Mouse (Mus musculus) c-Kit-negative CD71-positive TER-119-positive erythroid progenitor cells, embryonic 14.5 days (primary cell): ENCODE data around the gene Depdc5.
A peak's percentile ranks its signal among the peaks of the same experiment; 100 is the strongest.
"Not testable (repeated sequence)": the region's sequence is repeated elsewhere in the genome, so short reads cannot be mapped to it uniquely, and the experiment has no call there.

Experiments
- DNase-seq: peaks from one replicate; pipeline ENCODE4 v3.0.0-alpha.2; 2013; ENCODE audit warnings: low read depth, low spot score

Depdc5 gene

DNA sequence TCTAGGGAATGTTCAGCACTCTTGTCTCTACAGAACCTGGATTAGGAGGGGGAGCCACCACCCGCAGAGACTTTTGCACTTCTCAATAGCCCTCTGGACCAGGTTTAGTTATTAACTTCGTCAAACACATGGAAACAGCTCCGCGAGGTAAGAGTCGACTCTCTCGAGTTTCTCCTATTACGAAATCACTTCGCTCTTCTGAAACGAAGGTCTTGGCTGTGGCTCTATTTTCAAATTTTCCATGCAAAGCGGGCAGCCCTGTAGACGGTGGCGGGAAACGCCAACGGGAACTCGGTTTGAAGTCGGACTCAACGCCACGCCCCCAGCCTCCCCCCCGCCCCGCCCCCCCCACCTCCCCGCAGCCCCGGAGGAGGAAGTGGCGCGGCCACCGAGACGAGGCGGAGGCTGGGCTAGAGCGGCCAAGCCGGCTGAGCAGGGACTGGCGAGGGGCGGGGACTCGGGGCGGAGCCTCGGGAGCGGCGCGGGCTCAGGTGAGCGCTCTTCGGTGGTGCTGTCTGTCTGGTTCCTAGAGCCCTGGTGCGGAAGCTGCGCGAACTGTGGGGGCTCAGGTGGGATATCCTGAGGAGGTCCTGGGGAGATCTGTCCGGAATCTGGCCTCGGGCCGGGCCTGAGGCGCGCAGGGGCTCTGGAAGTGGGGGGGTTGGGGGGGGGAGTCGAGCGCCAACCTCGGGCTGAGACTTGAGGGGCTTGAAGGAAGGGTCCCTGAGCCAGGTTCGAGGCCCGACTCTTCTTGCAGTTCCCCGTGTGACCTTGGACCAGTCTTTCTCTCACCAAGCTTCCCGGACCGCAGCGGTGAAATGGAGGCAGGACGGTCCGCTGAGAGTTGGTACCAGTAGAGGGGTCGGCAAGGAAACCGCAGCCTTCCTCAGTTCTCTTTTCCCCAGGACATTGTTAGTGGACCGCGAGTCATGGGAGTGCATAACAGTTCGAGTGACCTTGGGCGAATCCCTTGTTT lies at the start of gene Depdc5:
Depdc5 (plus strand) TSS at position 449 of the 976 bp plus-strand sequence.
- peak; percentile 86 for DNase-seq

- DNase-seq: no peak
Measured at GRCm38 (mm10) chr5:32815396-32815795, 48.1 kb upstream of the Depdc5 start.

GRCm38 (mm10) chr5:32820471-32820870 lies 43.0 kb upstream of the Depdc5 start:
- no peak for DNase-seq

- no peak for DNase-seq
Measured at GRCm38 (mm10) chr5:32827009-32827408, 36.5 kb upstream of the Depdc5 start, which contains the start of gene Gm20671. Gene Gm20671 (minus strand): TSS chr5:32827109.

DNA sequence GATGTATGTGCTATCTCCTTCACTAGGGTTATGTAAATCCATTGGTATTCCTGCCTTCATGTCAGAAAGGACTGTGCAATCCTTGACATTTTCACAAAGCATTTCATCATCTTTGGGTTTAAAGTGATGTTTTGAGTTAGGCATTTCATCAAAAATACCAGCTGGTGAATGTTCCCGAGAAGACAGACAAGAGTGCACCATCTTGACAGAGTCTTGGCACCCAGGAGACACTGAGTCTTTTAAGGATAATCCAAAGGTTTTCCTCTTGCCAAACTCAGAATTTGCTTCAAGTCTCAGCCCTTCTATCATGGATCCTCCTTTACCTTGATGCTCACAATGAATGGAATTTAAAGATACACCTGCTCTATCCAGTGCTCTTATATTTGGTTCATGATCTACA lies 34.7 kb upstream of the Depdc5 start:
- DNase-seq: not testable (repeated sequence)

- no peak for DNase-seq
Measured at GRCm38 (mm10) chr5:32830054-32830453, 33.4 kb upstream of the Depdc5 start.

DNA sequence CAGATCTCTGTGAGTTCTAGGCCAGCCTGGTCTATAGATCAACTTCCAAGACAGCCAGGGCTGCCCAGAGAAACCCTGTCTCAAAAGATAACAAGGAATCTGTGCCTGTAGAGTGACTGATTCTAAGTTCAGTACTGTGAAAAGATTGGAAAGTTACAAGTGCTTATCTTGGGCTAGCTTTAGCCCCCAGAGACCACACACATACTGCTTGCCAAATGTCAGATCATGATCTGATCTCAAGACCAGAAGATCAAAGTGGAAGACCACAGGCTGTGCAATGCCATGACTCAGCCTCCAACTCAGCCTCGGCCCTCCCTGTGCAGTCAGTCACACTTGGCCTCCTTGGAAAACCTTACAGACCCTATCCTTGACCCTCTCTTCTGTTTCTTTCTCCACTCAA lies 29.0 kb upstream of the Depdc5 start:
- DNase-seq: no peak

- no peak for DNase-seq
Measured at GRCm38 (mm10) chr5:32836976-32837375, 26.5 kb upstream of the Depdc5 start.

DNA sequence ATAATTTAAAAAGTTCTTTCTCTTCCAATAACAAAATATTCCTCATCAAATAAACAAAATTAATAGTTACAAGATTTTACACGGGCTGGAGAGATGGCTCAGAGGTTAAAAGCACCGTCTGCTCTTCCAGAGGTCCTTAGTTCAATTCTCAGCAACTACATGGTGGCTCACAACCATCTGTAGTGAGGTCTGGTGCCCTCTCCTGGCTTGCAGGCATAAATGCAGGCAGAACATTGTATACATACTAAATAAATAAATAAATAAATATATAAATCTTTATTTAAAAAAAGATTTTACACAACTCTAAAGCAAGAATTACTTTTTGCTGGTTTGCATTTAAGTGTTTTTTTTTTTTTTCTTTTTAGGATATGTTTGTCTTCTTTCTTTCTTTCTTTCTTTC lies 23.5 kb upstream of the Depdc5 start:
- DNase-seq: no peak

- DNase-seq: no peak
Measured at GRCm38 (mm10) chr5:32849178-32849577, 14.3 kb upstream of the Depdc5 start.

DNA sequence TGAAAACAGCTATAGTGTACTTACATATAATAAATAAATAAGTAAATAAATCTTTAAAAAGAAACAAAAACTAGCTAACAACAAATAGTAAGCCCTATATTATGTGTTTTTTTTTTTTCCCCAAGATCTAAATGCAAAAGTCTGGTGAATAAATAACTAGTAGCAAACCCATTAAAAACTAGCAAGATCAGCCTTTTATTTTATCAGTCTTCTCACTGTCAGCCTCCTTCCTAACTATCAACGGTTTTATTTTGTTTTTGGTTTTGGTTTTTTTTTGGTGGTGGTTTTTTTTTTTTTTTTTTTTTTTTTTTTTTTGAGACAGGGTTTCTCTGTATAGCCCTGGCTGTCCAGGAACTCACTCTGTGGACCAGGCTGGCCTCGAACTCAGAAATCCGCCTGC lies 13.9 kb upstream of the Depdc5 start:
- DNase-seq: not testable (repeated sequence)

- no peak for DNase-seq
Measured at GRCm38 (mm10) chr5:32852026-32852425, 11.5 kb upstream of the Depdc5 start.

DNA sequence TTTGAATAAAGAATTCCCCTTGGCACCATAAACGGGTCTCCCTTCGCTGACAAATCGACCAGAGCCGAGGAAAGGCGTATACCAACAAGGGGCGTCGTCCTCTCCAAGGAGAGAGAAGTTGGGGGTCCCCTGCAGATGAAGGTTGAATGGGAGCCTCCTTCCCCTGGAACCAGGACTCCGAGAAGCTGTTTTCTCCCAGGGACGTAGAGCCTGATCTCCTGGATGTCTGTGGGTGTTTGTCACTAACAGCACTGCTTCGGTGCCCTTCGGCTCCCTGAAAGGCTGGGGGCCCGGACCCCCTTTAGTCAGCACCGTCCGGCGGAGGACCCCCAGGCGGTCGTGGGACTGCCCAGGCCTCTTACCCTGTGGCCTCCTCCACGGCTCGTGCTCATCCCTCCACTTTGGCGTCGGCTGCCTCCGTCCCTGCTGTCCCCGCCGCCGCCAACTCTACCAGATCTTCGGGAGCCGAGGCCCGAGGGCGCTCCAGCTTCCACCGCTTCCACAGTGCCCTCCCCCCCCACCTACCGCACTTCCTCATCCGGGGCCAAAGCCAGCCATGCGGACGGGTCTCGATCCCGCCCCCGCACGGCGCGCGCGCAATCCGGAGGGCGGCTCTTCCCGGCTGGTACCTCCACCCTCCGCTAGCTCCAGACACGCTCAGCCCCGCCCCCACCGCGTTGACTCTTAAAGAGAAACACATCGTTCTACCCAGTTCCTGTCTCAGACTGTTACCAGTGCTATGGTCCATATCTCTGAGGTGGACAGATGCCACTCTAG lies 9.6 kb upstream of the Depdc5 start, which contains the start of gene Prr14l:
Prr14l (minus strand) TSS at position 526 of the 777 bp plus-strand sequence.
- peak; percentile 88 for DNase-seq

DNA sequence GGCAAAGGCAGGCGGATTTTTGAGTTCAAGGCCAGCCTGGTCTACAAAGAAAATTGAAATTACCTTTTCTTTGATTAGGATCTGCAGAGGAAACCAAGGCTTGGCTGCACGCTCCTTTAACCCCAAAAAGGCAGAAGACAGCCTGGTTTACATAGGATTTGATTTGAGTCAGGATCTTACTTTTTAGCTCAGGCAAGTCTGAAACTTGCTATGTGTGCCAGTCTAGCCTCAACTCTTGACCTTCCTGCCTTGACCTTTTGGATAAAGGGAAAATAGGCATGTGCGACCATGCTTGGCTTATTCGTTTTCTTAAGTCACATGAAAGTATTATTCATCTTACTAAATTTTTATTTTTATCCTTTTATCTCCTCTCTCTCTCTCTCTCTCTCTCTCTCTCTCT lies 8.7 kb upstream of the Depdc5 start:
- DNase-seq: no peak

- not testable (repeated sequence) for DNase-seq
Measured at GRCm38 (mm10) chr5:32855274-32855673, 8.2 kb upstream of the Depdc5 start.

DNA sequence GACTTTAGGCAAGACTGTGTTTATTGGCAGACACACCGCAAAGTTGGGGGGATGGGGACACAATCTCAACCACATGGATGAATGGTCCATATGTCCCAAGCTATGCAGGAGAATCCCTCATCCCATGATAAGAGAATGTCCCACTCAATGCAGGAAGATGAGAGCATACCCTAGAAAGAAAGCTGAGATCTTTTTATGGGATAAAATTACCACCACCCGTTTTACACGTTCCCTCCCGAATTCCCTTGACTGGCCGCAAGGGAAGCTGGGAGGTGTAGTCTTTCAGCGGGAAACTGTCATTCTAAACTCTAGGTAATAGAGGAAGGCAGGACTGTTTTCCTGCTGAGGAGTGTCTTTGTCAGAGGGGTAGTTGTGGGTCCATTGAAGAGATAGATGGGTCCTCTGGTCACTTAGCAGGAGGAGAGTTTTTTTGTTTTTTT lies 5.7 kb upstream of the Depdc5 start:
- no peak for DNase-seq

- DNase-seq: no peak
Measured at GRCm38 (mm10) chr5:32861082-32861481, 2.4 kb upstream of the Depdc5 start.

DNA sequence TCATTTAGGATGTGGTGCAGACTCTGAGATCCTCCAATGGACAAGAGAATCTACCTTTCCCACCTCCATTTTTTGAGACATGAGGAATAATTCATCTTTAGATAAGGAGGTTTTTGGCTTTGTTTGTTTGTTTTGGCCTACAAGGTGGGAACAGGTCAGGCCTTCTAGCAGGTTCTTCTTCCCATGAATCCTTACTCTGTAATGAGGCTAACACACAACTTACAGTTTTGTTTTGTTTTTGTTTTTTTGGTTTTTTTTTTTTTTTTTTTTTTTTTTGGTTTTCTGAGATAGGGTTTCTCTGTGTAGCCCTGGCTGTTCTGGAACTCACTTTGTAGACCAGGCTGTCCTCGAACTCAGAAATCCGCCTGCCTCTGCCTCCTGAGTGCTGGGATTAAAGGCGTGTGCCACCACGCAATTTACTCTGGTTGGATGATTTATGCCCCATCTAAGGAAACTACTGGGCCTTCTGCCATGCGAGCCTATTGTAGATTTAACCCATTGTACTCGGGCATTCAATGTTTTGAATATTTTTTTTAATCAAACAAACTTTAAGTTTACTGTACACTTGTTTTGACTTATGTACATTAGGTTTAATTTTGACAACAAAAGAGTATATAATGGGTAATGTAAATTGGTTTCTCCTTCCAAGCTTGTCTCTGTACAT lies 900 bp upstream of the Depdc5 start:
- no peak for DNase-seq

DNA sequence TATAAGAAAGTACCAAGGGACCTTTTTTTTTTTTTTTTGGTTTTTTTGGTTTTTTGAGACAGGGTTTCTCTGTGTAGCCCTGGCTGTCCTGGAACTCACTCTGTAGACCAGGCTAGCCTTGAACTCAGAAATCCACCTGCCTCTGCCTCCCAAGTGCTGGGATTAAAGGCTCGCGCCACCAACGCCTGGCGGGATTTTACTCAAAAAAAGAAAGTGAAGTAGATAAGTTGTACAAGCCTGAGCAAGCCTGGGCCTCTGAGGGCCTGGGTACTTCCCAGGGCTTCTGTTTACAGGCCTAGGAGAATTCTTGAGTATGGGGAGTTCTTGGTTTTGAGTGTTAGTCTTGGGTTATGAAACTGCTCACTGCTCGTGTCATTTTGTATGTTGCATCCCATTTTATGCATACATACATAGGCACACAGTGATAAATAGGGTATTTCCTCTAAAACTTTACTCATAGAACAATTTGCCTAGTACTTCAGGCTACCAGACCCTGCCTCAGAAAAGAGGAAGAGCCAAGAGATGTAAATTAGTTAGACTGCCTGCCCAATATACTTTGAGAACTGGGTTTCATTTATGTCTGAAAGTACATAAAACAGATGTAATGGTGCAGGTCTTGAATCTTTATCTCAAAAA lies 6.0 kb downstream of the Depdc5 start:
- no peak for DNase-seq

DNA sequence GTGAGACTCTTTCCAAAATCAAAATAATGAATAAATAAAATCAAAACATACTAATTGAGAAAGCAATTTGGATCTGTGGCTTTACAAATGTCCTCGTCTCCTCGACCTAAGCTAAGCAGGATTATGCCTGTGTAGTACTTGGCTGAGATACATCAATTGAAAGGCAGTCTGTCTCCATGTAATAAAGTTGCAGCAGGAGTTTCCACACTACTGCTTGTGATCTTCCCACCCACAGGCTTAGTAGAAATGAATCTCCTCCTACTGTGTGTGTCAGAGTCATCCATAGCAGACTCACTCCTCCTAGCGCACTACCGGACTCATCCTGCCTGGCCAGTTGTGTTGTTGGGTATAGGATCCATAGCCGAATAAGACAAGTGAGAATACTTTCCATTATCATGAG lies 8.8 kb downstream of the Depdc5 start:
- no peak for DNase-seq

- no peak for DNase-seq
Measured at GRCm38 (mm10) chr5:32886739-32887138, 23.2 kb downstream of the Depdc5 start.
